Mouse (Mus musculus): ENCODE data around the gene Trim9. TPM values are rescaled to one million over a fixed set of nuclear protein-coding genes. Genes with fewer than 3 reads are reported as not detected.

Gene Trim9
- polyA plus RNA-seq (2015; fragmentation: Nextera tagmentation; extraction: Ambion mirVana): 90.1 and 101 TPM in 2 replicates

GRCm38 (mm10) chr12:70347202-70347841 is at the start of gene Trim9:
Gene Trim9 (minus strand): TSS chr12:70347614.
- WGBS: under 1% methylated on average over 46 of the region's 50 CpGs
- Histone ChIP-seq H3K4me3 (replicated peaks) (peak within 1 kb of the TSS; percentile 85), H3K9ac (replicated peaks) (peak within 1 kb of the TSS; percentile 93), H3K4me1 (peaks cover 27% of the 10 kb centered on the region), H3K27me3 (replicated peaks) (no peaks in the 10 kb centered on the region), H3K4me2 (peak within 1 kb of the TSS; percentile 69), H3K9me3 (replicated peaks) (no peaks in the 10 kb centered on the region), H3K27ac (replicated peaks) (peak within 1 kb of the TSS; percentile 99), H3K36me3 (no peaks in the 10 kb centered on the region)
- peak; percentile 97 for ATAC-seq (ENCODE audit: low FRiP score)

DNA sequence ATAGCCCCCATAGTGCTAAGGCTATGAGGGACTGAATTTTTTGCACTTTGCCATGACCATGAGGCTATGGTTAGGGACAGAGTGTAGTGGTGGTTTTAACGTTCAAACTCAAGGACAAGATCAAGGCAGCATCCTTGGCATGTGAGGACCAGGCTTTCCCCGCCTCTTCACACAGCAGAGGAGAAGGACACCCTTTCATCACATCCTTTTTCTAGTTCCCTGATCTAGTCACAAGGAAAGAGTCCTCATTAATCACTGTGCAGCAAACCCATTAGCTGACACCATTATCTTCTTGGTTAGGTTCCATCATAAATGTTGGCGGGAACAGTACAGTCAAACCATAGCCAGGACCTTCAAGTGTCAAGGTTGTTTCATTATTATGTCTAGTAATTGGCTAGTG is 47.6 kb upstream of the Trim9 start:
- Histone ChIP-seq H3K9ac (replicated peaks) (no peak overlapping the region), H3K4me3 (replicated peaks) (no peak overlapping the region), H3K27ac (replicated peaks) (no peak overlapping the region), H3K4me2 (no peak overlapping the region), H3K27me3 (replicated peaks) (no peaks in the 10 kb centered on the region), H3K9me3 (replicated peaks) (no peaks in the 10 kb centered on the region), H3K4me1 (no peaks in the 10 kb centered on the region; the same call in 1 of the 2 replicates), H3K36me3 (no peaks in the 10 kb centered on the region)
- 86% methylated on average over 3 of the region's 3 CpGs for WGBS
- no peak for ATAC-seq (ENCODE audit: low FRiP score)

DNA sequence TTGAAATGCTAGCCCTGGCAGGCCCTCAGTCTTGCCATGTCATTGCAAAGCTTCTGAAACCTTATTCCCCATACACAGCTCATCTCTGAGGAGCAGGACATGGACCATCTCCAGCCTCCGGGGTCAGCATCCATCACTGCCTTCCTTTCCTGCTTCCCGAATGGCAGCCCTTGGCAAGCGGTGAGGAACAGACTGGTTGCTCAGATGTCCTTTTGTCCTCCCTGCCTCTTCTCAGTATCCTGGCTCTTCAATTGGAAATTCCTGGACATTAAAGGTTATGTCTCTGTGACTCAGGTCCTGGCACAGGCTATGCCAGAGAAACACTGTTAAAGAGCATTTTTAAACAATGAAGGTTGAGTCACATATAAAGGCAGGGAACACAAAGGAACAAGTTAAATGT is 43.8 kb upstream of the Trim9 start:
- Histone ChIP-seq H3K9ac (replicated peaks) (no peak overlapping the region), H3K4me2 (no peak overlapping the region), H3K9me3 (replicated peaks) (no peaks in the 10 kb centered on the region), H3K36me3 (no peaks in the 10 kb centered on the region), H3K27me3 (replicated peaks) (no peaks in the 10 kb centered on the region), H3K4me1 (no peaks in the 10 kb centered on the region), H3K4me3 (replicated peaks) (no peak overlapping the region), H3K27ac (replicated peaks) (no peak overlapping the region)
- ATAC-seq (ENCODE audit: low FRiP score): no peak
- WGBS: 83% methylated on average over 3 of the region's 3 CpGs

DNA sequence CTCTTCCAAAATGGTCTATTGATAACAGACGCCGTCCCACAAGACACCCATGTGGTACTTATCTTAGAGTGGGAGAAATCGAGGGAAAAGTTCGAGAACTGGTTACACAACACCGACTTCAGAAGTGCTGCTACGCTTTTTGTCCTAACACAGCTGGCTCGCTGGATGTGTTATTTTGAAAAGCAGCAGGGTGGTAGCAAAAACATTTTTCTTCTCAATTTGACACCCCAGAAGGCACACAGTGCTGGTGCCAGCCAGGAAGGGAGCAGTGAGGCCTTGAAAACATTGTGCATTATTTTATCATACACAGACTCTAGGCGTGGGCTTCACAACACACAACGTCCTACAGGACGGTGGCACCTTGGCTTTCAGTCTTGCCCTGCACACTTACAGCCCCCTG is 27.6 kb upstream of the Trim9 start:
- no peak overlapping the region for H3K4me3 ChIP-seq (replicated peaks)
- WGBS: 82% methylated on average over 10 of the region's 10 CpGs
- H3K27ac ChIP-seq (replicated peaks): no peak overlapping the region
- no peaks in the 10 kb centered on the region for H3K4me1 ChIP-seq
- ATAC-seq (ENCODE audit: low FRiP score): no peak
- no peaks in the 10 kb centered on the region for H3K9me3 ChIP-seq (replicated peaks)
- no peak overlapping the region for H3K9ac ChIP-seq (replicated peaks)
- H3K36me3 ChIP-seq: no peaks in the 10 kb centered on the region
- H3K27me3 ChIP-seq (replicated peaks): no peaks in the 10 kb centered on the region
- H3K4me2 ChIP-seq: no peak overlapping the region

GRCm38 (mm10) chr12:70372874-70373273 is 25.5 kb upstream of the Trim9 start:
- H3K4me3 ChIP-seq (replicated peaks): no peak overlapping the region
- H3K4me1 ChIP-seq: peaks cover 10% of the 10 kb centered on the region
- WGBS: 85% methylated on average over 5 of the region's 5 CpGs
- H3K27ac ChIP-seq (replicated peaks): no peak overlapping the region
- no peak for ATAC-seq (ENCODE audit: low FRiP score)
- H3K9me3 ChIP-seq (replicated peaks): no peaks in the 10 kb centered on the region
- no peak overlapping the region for H3K9ac ChIP-seq (replicated peaks)
- H3K4me2 ChIP-seq: no peak overlapping the region
- no peaks in the 10 kb centered on the region for H3K27me3 ChIP-seq (replicated peaks)
- H3K36me3 ChIP-seq: no peaks in the 10 kb centered on the region

DNA sequence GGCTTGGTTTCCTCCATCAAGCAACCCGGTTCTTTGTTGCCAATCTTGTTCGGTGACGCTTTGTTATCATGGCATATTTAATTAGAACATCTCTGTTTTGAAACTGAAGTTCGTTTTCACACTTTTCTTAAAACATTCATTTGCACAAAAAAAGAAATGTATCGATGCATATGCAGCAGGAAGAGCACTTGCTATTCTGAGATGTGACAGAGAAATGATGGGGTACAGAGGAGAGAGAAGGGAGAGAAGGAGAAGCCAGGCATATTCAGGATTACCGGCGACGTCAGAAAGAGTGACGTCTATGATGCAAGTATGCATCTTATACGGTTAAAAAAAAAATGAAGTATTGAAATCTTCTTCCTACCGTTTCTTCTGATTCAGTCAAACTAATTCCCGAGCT is 21.9 kb upstream of the Trim9 start:
- no peaks in the 10 kb centered on the region for H3K9me3 ChIP-seq (replicated peaks)
- no peak overlapping the region for H3K4me3 ChIP-seq (replicated peaks)
- WGBS: 86% methylated on average over 12 of the region's 12 CpGs
- no peak overlapping the region for H3K4me2 ChIP-seq
- H3K27ac ChIP-seq (replicated peaks): peak overlapping the region; percentile 61; the same call in 1 of the 2 replicates
- no peaks in the 10 kb centered on the region for H3K36me3 ChIP-seq
- no peak for ATAC-seq (ENCODE audit: low FRiP score)
- H3K4me1 ChIP-seq: peaks cover 21% of the 10 kb centered on the region
- no peak overlapping the region for H3K9ac ChIP-seq (replicated peaks)
- no peaks in the 10 kb centered on the region for H3K27me3 ChIP-seq (replicated peaks)

- H3K36me3 ChIP-seq: no peaks in the 10 kb centered on the region
- no peaks in the 10 kb centered on the region for H3K9me3 ChIP-seq (replicated peaks)
- no peak for ATAC-seq (ENCODE audit: low FRiP score)
- H3K27ac ChIP-seq (replicated peaks): peak overlapping the region; percentile 61
- H3K27me3 ChIP-seq (replicated peaks): no peaks in the 10 kb centered on the region
- peaks cover 21% of the 10 kb centered on the region for H3K4me1 ChIP-seq
- H3K4me3 ChIP-seq (replicated peaks): no peak overlapping the region
- 68% methylated on average over 9 of the region's 9 CpGs for WGBS
- H3K9ac ChIP-seq (replicated peaks): no peak overlapping the region
- no peak overlapping the region for H3K4me2 ChIP-seq
These were observed 21.4 kb upstream of the Trim9 start for GRCm38 (mm10) chr12:70368820-70369219.

GRCm38 (mm10) chr12:70367326-70368248 is 20.2 kb upstream of the Trim9 start:
- peak overlapping the region; percentile 96 for H3K27ac ChIP-seq (replicated peaks)
- H3K4me3 ChIP-seq (replicated peaks): peak overlapping the region; percentile 32
- H3K9ac ChIP-seq (replicated peaks): peak overlapping the region; percentile 38
- no peaks in the 10 kb centered on the region for H3K36me3 ChIP-seq
- peaks cover 24% of the 10 kb centered on the region for H3K4me1 ChIP-seq
- WGBS: 8% methylated on average over 19 of the region's 19 CpGs
- H3K4me2 ChIP-seq: peak overlapping the region; percentile 59
- peak; percentile 98 for ATAC-seq (ENCODE audit: low FRiP score)
- H3K9me3 ChIP-seq (replicated peaks): no peaks in the 10 kb centered on the region
- H3K27me3 ChIP-seq (replicated peaks): no peaks in the 10 kb centered on the region

DNA sequence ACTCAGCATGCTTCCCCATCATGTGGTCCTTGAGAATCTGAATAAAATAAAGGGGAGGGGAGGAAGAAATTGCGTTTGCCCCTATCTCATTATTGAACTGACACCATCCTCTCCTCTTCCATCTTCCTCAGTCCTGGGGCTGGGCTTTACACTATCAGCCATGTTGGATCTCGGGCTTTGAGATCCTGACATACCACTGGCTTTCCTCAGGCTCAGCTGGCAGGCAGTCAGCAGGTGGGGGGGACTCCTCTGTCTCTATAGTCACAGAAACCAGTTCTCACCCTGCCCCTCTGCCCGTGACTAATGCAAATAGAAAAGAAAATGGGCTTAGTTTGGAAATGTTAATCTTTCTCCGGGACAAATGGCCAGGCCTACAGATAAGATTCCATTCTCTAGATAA is 15.6 kb upstream of the Trim9 start:
- Histone ChIP-seq H3K4me1 (peaks cover 23% of the 10 kb centered on the region), H3K36me3 (no peaks in the 10 kb centered on the region), H3K4me2 (no peak overlapping the region), H3K9me3 (replicated peaks) (no peaks in the 10 kb centered on the region), H3K27me3 (replicated peaks) (no peaks in the 10 kb centered on the region), H3K9ac (replicated peaks) (no peak overlapping the region), H3K4me3 (replicated peaks) (no peak overlapping the region), H3K27ac (replicated peaks) (no peak overlapping the region)
- 20% methylated on average over 4 of the region's 4 CpGs for WGBS
- no peak for ATAC-seq (ENCODE audit: low FRiP score)

- no peak overlapping the region for H3K4me2 ChIP-seq
- H3K27me3 ChIP-seq (replicated peaks): no peaks in the 10 kb centered on the region
- H3K27ac ChIP-seq (replicated peaks): no peak overlapping the region
- no peak overlapping the region for H3K9ac ChIP-seq (replicated peaks)
- no peaks in the 10 kb centered on the region for H3K9me3 ChIP-seq (replicated peaks)
- 0 out of 2 replicates have a peak, but pooled peaks have one; percentile 35 for ATAC-seq (ENCODE audit: low FRiP score)
- WGBS: 90% methylated on average over 5 of the region's 5 CpGs
- H3K4me1 ChIP-seq: peaks cover 10% of the 10 kb centered on the region; the same call in 1 of the 2 replicates
- H3K4me3 ChIP-seq (replicated peaks): no peak overlapping the region
- H3K36me3 ChIP-seq: no peaks in the 10 kb centered on the region
These were observed 12.9 kb upstream of the Trim9 start for GRCm38 (mm10) chr12:70360276-70360675.

- H3K9ac ChIP-seq (replicated peaks): no peak overlapping the region
- WGBS: 75% methylated on average over 13 of the region's 13 CpGs
- H3K27me3 ChIP-seq (replicated peaks): no peaks in the 10 kb centered on the region
- H3K4me1 ChIP-seq: peaks cover 10% of the 10 kb centered on the region; the same call in 1 of the 2 replicates
- H3K9me3 ChIP-seq (replicated peaks): no peaks in the 10 kb centered on the region
- ATAC-seq (ENCODE audit: low FRiP score): peak; percentile 35; the same call in 1 of the 2 replicates
- H3K4me3 ChIP-seq (replicated peaks): no peak overlapping the region
- 0 out of 2 replicates have a peak overlapping the region, but pooled peaks have one; percentile 5 for H3K4me2 ChIP-seq
- no peak overlapping the region for H3K27ac ChIP-seq (replicated peaks)
- H3K36me3 ChIP-seq: no peaks in the 10 kb centered on the region
These were observed 12.0 kb upstream of the Trim9 start for GRCm38 (mm10) chr12:70359443-70359842.

All from neural tube, embryonic 15.5 days (tissue).